Mouse (Mus musculus) c-Kit-positive CD71-positive TER-119-negative erythroid progenitor cells, embryonic 14.5 days (primary cell): Measurements from ENCODE around the gene Csf2rb.

ENCODE experiments used
- DNase-seq: peaks from one replicate; pipeline ENCODE4 v3.0.0-alpha.2; 2013; ENCODE audit warnings: low read depth

Csf2rb gene

GRCm38 (mm10) chr15:78378556-78378955 lies 53.0 kb downstream of the Csf2rb start:
- no peak for DNase-seq

DNA sequence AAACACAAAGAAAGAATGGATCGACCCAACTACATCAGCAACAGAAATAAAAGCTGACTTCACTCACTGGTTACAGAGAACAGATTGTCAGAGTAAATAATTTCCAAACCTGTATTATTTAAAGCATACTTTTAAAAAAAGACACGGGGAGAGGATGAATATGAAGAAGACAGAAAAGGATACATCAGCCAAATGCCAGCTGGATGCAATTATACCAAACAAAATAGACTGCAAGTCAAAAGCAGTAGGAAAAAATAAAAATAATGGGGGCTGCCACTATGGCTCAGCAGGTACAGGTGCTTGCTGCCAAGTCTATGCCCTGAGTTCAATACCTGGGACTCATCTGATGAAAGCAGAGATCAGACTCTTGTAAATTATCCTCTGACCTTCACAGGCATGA lies 54.7 kb downstream of the Csf2rb start:
- DNase-seq, result no peak

- DNase-seq, result no peak
These were observed 55.2 kb downstream of the Csf2rb start for GRCm38 (mm10) chr15:78380741-78381140.

DNA sequence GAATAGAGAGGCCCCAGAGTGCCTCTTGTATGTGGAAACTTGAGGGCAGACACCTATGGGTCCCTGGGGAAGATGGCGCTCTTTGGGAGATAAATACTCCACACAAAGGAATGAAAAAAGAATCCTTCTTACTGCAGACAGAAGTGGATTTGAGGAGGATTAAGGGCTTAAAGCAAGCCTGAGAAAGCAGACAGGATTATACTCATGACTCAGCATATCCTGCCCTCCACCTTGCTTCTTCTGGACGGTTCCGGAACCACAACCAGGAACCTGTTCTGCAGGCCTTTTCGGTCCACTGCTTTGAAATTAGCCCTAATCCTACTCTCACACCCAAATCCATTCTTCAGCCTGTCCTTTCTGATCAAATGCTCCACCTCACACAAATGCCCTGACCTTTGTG lies 56.6 kb downstream of the Csf2rb start:
- no peak for DNase-seq

DNA sequence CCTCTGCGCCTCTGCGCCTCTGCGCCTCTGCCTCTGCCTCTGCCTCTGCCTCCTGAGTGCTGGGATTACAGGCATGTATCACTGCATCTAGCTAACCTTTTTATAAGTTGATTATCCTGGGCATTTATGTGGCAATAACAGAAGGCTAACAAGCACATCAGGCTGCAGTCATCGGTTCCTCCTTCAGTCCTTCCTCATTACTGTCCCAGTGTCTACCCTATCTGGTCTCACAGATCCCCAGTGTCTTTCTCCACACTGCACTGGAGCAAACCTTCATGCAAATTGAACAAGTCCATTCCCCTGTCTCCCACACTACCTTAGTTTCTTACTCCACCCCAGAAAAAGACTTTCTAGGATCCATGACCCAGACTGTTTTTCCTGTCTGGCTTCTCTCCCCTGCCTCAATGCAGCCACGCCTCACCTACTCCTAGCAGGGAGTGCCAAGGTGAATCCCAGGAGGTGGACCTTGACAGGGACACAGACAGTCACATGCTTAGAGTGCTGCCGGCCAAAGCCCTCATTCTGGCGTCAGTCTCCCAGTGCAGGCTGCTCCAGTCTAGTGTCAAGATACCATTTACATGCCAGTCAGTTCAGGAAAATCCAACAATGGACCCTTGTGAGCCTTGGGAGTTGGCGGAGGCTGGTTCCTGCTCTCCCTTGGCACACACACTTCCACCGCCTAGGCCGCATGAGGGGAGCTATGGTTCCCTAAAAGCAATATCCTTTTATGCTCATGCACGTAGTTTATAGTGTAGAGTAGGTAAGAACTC lies 58.1 kb downstream of the Csf2rb start:
- no peak for DNase-seq

- DNase-seq, result no peak
These were observed 58.9 kb downstream of the Csf2rb start for GRCm38 (mm10) chr15:78384220-78385116.

DNA sequence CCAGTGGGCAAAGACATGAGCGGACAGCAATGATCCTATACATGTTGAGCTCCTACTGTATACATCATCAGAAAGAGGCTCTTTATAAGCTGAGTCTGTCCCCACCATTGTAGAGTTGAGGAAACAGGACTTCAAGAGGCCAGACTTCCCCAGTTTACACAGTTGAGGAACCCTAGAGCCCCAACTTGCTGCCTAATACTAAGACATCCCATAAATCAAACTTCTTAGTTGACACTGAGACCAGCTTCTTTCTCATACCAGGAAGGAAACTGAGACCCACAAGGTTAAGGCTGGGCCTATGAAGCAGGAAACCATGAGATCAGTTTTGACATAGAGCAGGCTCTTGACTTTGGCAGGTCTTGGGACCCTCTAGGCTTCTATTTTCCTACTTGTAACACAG lies 60.0 kb downstream of the Csf2rb start:
- no peak for DNase-seq

- no peak for DNase-seq
These were observed 65.3 kb downstream of the Csf2rb start for GRCm38 (mm10) chr15:78390855-78391254.

DNA sequence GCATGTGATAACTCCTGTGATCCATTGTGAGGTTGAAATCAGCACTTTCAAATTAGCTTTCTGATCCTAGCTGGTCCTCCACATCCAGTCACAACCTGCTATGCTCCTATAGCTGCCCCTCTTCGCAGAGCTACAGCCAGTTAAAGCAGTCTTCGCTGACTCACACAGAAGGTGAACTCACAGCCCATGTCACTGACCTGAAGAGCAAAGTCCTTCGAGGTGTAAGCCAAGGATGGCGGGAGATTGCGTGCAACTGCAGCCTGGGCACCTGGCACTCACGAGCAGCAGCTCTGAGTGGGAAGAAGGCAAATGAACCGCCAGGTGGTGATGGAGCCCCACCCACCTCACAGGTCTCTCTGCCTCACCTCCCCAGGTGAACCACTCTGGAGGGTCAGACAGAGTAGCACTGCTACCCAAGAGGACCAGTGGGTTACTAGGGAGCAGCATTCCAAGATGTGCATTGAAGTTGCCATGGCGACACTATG lies 70.0 kb downstream of the Csf2rb start, which contains the start of gene Tex33:
TSS of gene Tex33 (minus strand) at position 435 of the 485 bp plus-strand sequence.
- DNase-seq, result no peak

GRCm38 (mm10) chr15:78401345-78401744 lies 75.8 kb downstream of the Csf2rb start:
- DNase-seq, result no peak

- DNase-seq, result no peak
These were observed 76.4 kb downstream of the Csf2rb start for GRCm38 (mm10) chr15:78401921-78402320.

DNA sequence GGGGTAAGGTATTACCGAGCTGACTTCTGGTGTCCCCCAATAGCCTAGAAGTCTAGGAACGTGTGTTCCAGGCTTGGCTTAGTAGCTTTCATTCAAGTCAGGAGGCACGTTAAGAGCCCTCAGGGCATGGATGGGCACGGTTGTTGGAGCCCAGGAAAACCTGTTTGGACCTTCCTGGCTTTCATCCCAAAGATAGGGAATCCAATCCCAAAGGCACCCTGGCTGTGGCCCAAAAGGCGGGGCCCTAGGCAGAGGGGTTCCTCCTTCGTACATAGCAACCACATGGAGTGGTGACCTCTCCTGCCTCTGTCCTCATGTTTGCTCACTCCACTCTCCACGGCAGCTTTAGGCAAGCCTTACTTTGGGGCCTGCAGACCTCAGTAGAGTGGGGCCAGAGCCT lies 76.9 kb downstream of the Csf2rb start:
- DNase-seq, result no peak

DNA sequence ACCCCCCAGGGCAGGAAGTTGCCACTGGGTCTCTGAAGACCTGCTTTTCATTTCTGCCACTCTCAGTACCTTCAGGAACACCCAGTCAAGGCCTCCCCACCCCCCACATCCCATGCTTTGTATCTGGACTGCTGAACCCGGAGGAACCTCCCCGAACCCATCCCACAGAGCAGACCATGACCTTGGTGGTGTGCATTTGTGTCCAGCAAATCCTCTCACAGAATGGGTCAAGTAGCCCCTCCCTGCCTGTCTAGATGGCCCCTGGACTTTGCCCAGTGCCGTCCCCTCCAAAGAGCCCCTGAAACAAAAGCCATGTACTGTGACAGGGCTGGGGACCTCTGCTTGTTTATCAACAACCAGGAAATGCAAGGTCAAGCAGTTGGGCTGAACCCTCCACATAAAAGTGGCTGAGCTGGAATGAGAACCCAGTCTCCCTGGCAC lies 77.8 kb downstream of the Csf2rb start:
- DNase-seq, result no peak
